Mouse (Mus musculus): ENCODE measurements around the gene Adra1b. TPM values are rescaled to one million over a fixed set of nuclear protein-coding genes. Genes with fewer than 3 reads are reported as not detected.

Adra1b gene
- total and polyA plus RNA-seq, 3 experiments: 39.3 to 58.3 (median 50.5) TPM

- no peaks in the 10 kb centered on the region; the same call in 1 of the 2 replicates for H3K36me3 ChIP-seq (ENCODE audit: control insufficient read depth, insufficient read depth, low read length)
- H3K4me1 ChIP-seq (ENCODE audit: control insufficient read depth, insufficient read depth, low read length): peaks cover 7% of the 10 kb centered on the region
- H3K79me2 ChIP-seq (replicated peaks; ENCODE audit: control insufficient read depth, insufficient read depth, low read length): no peaks in the 10 kb centered on the region
- no peaks in the 10 kb centered on the region for H3K27me3 ChIP-seq (ENCODE audit: control insufficient read depth, insufficient read depth, low read length)
- WGBS: 44% methylated on average over 6 of the region's 6 CpGs
- no peak overlapping the region for H3K9ac ChIP-seq (ENCODE audit: low read depth, low read length)
- no peak for TF ChIP-seq POLR2A (IDR thresholded peaks at IDR 0.05; ENCODE audit: insufficient read depth, low read depth, low read length)
- 0 out of 2 replicates have a peak, but pooled peaks have one; percentile 23 for TF ChIP-seq EP300 (IDR thresholded peaks at IDR 0.05; ENCODE audit: insufficient read depth, low read depth, low read length)
- no peak for TF ChIP-seq CTCF (IDR thresholded peaks at IDR 0.05)
- no peak overlapping the region for H3K4me3 ChIP-seq
- no peak overlapping the region for H3K27ac ChIP-seq
- no peak for DNase-seq
- intact Hi-C loops (cut with DNase I): no loop called here
Observed at GRCm38 (mm10) chr11:43933480-43933879, 32.5 kb upstream of the Adra1b start.

GRCm38 (mm10) chr11:43933000-43933399 is 32.0 kb upstream of the Adra1b start:
- Histone ChIP-seq H3K27ac (no peak overlapping the region), H3K9ac (ENCODE audit: low read depth, low read length) (no peak overlapping the region), H3K36me3 (ENCODE audit: control insufficient read depth, insufficient read depth, low read length) (no peaks in the 10 kb centered on the region; the same call in 1 of the 2 replicates), H3K79me2 (replicated peaks; ENCODE audit: control insufficient read depth, insufficient read depth, low read length) (no peaks in the 10 kb centered on the region), H3K27me3 (ENCODE audit: control insufficient read depth, insufficient read depth, low read length) (no peaks in the 10 kb centered on the region), H3K4me1 (ENCODE audit: control insufficient read depth, insufficient read depth, low read length) (peaks cover 8% of the 10 kb centered on the region), H3K4me3 (no peak overlapping the region)
- no peak for DNase-seq
- intact Hi-C loops (cut with DNase I): no loop called here
- TF ChIP-seq CTCF (IDR thresholded peaks at IDR 0.05): no peak
- TF ChIP-seq EP300 (IDR thresholded peaks at IDR 0.05; ENCODE audit: insufficient read depth, low read depth, low read length): no peak
- no peak for TF ChIP-seq POLR2A (IDR thresholded peaks at IDR 0.05; ENCODE audit: insufficient read depth, low read depth, low read length)
- 89% methylated on average over 4 of the region's 4 CpGs for WGBS

DNA sequence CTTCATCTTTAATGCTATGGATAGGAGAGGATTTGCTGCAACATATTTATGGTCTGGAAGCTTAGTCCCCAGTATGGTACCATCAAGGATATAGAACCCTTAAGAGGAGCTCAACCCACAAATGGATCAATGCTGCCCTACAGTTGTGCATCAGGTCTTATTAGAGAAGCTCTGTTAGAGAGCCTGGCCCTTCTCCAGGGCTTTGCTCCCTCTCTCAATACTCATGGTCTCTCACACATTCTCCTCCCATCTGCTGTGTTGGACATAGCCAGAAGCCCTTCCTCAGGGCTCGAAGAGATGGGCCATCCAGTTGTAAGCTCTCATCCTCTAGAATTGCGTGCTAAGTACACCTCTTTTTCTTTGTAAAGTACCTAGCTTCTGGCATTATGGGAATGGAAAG is 29.2 kb upstream of the Adra1b start:
- Histone ChIP-seq H3K36me3 (ENCODE audit: control insufficient read depth, insufficient read depth, low read length) (no peaks in the 10 kb centered on the region; the same call in 1 of the 2 replicates), H3K27ac (no peak overlapping the region), H3K9ac (ENCODE audit: low read depth, low read length) (no peak overlapping the region), H3K4me1 (ENCODE audit: control insufficient read depth, insufficient read depth, low read length) (peaks cover 16% of the 10 kb centered on the region), H3K4me3 (no peak overlapping the region), H3K79me2 (replicated peaks; ENCODE audit: control insufficient read depth, insufficient read depth, low read length) (no peaks in the 10 kb centered on the region), H3K27me3 (ENCODE audit: control insufficient read depth, insufficient read depth, low read length) (no peaks in the 10 kb centered on the region)
- intact Hi-C loops (cut with DNase I): no loop called here
- DNase-seq: no peak
- 83% methylated on average over 2 of the region's 2 CpGs for WGBS
- TF ChIP-seq POLR2A (IDR thresholded peaks at IDR 0.05; ENCODE audit: insufficient read depth, low read depth, low read length) (no peak), EP300 (IDR thresholded peaks at IDR 0.05; ENCODE audit: insufficient read depth, low read depth, low read length) (no peak), CTCF (IDR thresholded peaks at IDR 0.05) (no peak)

- Histone ChIP-seq H3K27ac (no peak overlapping the region), H3K9ac (ENCODE audit: low read depth, low read length) (no peak overlapping the region), H3K4me3 (no peak overlapping the region), H3K27me3 (ENCODE audit: control insufficient read depth, insufficient read depth, low read length) (no peaks in the 10 kb centered on the region), H3K36me3 (ENCODE audit: control insufficient read depth, insufficient read depth, low read length) (no peaks in the 10 kb centered on the region; the same call in 1 of the 2 replicates), H3K79me2 (replicated peaks; ENCODE audit: control insufficient read depth, insufficient read depth, low read length) (no peaks in the 10 kb centered on the region), H3K4me1 (ENCODE audit: control insufficient read depth, insufficient read depth, low read length) (peaks cover 18% of the 10 kb centered on the region)
- intact Hi-C loops (cut with DNase I): loop anchor here (2.0 to 5.0 kb wide), 3 partner anchors 62 to 393 kb away; no protein-coding TSS in a partner anchor
- 44% methylated on average over 5 of the region's 5 CpGs for WGBS
- TF ChIP-seq CTCF (IDR thresholded peaks at IDR 0.05): no peak
- no peak for TF ChIP-seq EP300 (IDR thresholded peaks at IDR 0.05; ENCODE audit: insufficient read depth, low read depth, low read length)
- TF ChIP-seq POLR2A (IDR thresholded peaks at IDR 0.05; ENCODE audit: insufficient read depth, low read depth, low read length): no peak
- no peak for DNase-seq
Observed at GRCm38 (mm10) chr11:43929706-43930105, 28.7 kb upstream of the Adra1b start.

- no peaks in the 10 kb centered on the region for H3K27me3 ChIP-seq (ENCODE audit: control insufficient read depth, insufficient read depth, low read length)
- peak overlapping the region; percentile 27; the same call in 1 of the 2 replicates for H3K27ac ChIP-seq
- no peak overlapping the region for H3K4me3 ChIP-seq
- TF ChIP-seq POLR2A (IDR thresholded peaks at IDR 0.05; ENCODE audit: insufficient read depth, low read depth, low read length): 0 out of 2 replicates have a peak, but pooled peaks have one; percentile 15
- TF ChIP-seq EP300 (IDR thresholded peaks at IDR 0.05; ENCODE audit: insufficient read depth, low read depth, low read length): peak; percentile 76
- TF ChIP-seq CTCF (IDR thresholded peaks at IDR 0.05): no peak
- H3K36me3 ChIP-seq (ENCODE audit: control insufficient read depth, insufficient read depth, low read length): no peaks in the 10 kb centered on the region; the same call in 1 of the 2 replicates
- WGBS: 15% methylated on average over 5 of the region's 5 CpGs
- peak; percentile 56 to 83 for DNase-seq
- no peak overlapping the region for H3K9ac ChIP-seq (ENCODE audit: low read depth, low read length)
- H3K79me2 ChIP-seq (replicated peaks; ENCODE audit: control insufficient read depth, insufficient read depth, low read length): no peaks in the 10 kb centered on the region
- intact Hi-C loops (cut with DNase I): loop anchor here (2.0 to 5.0 kb wide), 3 partner anchors 62 to 394 kb away; no protein-coding TSS in a partner anchor
- peaks cover 18% of the 10 kb centered on the region for H3K4me1 ChIP-seq (ENCODE audit: control insufficient read depth, insufficient read depth, low read length)
Observed at GRCm38 (mm10) chr11:43929178-43929577, 28.2 kb upstream of the Adra1b start.

DNA sequence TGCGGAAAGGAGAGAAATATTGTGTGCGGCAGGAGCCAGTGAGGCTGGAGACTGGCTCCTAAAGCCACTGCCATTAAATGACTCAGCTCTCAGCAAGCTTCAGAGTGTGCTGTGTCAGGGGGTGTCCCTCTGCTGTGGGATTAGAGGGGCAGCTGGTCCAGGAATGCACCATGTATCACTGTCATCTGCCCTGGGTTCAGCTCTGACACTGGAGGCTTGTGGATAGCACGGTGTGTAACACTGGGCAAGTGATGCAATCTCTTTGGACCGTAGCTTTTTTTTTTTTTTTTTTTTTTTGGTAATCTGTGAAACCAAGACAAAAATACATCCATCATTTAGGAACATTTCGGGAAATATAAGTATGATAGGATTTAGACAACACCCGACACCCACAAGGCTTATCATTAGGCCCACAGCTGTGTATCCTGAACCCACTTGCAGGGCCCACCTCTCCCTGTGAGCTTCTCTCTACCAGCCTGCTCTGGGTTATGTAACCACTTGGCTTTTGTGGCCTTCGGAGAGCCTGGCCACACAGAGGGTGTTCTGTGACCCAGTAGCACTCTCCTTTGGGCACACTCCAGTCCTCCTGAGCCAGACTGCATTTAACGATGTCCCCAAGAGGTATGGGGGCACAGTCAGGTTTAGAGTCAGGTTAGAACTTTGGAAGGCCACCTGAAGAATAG is 26.3 kb upstream of the Adra1b start:
- Histone ChIP-seq H3K79me2 (replicated peaks; ENCODE audit: control insufficient read depth, insufficient read depth, low read length) (no peaks in the 10 kb centered on the region), H3K4me1 (ENCODE audit: control insufficient read depth, insufficient read depth, low read length) (peaks cover 18% of the 10 kb centered on the region), H3K27me3 (ENCODE audit: control insufficient read depth, insufficient read depth, low read length) (no peaks in the 10 kb centered on the region), H3K9ac (ENCODE audit: low read depth, low read length) (no peak overlapping the region), H3K27ac (no peak overlapping the region), H3K4me3 (no peak overlapping the region), H3K36me3 (ENCODE audit: control insufficient read depth, insufficient read depth, low read length) (no peaks in the 10 kb centered on the region; the same call in 1 of the 2 replicates)
- TF ChIP-seq CTCF (IDR thresholded peaks at IDR 0.05) (no peak), POLR2A (IDR thresholded peaks at IDR 0.05; ENCODE audit: insufficient read depth, low read depth, low read length) (no peak), EP300 (IDR thresholded peaks at IDR 0.05; ENCODE audit: insufficient read depth, low read depth, low read length) (no peak)
- intact Hi-C loops (cut with DNase I): loop anchor here (2.0 to 5.0 kb wide), 2 partner anchors 60 to 90 kb away; no protein-coding TSS in a partner anchor
- DNase-seq: peak in 1 of 2 experiments; percentile 55
- 63% methylated on average over 8 of the region's 8 CpGs for WGBS
